Mouse (Mus musculus): Measurements from ENCODE around the gene Ipo11.

Gene Ipo11

DNA sequence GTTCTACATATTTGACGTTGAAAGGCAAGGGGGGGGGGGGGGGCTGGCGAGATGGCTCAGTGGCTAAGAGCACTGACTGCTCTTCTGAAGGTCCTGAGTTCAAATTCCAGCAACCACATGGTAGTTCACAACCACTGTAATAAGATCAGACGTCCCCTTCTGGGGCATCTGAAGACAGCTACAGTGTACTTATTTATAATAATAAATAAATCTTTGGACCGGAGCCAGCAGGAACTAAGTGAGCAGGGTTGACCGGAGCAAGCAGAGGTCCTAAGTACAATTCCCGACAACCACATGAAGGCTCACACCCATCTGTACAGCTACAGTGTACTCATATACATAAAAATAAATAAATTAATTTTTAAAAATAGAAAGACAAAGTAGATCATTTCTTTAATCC, 31.6 kb downstream of the Ipo11 start:
- CTCF ChIA-PET, result interaction anchor here (0.7 kb wide), 1 partner anchor 193 kb away, joined by 3 read pairs; no protein-coding TSS in a partner anchor

DNA sequence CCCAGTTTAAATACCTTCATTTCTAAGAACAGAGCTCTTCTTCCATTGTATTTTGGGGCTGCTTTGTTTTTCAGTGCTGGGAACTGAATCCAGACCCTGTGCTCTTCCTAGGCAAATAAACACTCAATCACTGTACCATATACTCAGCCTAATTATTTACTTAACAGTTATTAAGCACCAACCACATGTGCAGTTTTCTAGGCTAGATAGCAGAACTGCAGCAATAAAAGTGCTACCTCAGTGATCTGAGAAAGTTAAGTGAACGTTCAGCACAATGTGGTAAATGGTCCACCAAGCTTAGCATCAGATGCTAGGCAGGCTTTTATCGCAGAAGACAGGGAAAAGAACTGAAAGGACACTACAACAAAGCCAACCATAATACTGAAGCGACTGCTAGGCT, 32.1 kb downstream of the Ipo11 start:
- CTCF ChIA-PET, result interaction anchor here (0.7 kb wide), 1 partner anchor 193 kb away, joined by 3 read pairs; no protein-coding TSS in a partner anchor

DNA sequence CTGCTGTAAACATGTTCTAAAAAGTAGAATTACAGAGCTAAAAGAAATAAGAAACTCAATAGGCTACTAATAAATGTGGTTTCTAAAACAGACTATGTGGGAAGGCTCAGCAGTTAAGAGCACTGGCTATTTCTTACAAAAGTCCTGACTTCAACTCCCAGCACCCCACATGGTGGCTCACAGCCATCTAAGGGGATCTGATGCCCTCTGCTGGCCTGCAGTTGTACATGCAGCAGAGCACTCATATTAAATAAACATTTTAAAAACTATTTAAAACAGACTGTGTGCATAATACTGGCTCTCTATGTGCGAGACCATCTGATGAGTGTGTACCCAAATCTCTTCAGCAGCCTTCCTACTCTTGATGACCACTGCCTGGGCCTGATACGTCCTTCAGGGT, 42.5 kb downstream of the Ipo11 start:
- CTCF ChIA-PET, result no interaction called here

DNA sequence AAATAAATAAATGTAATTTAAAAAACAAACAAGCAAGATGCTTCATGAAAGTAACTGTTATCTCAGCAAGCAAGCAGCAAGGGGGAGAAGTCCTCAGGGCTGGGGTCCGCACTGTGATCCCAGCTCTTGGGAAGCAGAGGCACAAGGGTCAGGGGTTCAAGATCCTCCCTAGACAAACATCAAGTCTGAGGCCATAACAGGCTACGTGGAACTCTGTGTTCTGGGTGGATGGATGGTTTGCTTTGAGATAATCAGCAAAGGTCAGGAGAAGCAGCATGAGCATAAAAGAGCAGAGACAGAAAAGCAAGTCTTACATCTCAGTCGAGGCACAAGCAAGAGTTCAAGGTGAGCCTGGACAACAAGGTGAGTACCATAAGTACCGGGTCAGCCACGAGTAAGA, 43.1 kb downstream of the Ipo11 start:
- CTCF ChIA-PET, result no interaction called here

DNA sequence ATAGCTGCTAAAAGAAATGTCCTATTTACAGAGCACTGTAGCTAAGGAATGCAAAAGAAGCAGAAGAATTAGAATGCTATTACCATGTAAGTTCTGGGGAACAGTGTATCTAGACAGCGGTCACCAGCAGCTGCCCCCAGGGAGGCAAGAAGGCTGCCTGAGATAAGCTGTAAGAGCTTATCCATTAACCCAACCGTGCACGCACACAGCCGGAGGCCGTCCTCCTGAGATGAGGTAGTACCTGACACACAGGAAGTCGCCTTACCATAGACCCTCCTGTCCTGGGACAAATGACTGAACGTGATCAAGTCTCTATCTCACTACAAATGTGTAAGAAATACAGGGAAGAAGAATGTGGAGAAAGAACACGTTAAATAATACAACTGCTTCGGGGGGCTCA, 43.6 kb downstream of the Ipo11 start:
- CTCF ChIA-PET, result interaction anchor here (0.6 kb wide), 1 partner anchor 186 kb away, joined by 3 read pairs; no protein-coding TSS in a partner anchor

DNA sequence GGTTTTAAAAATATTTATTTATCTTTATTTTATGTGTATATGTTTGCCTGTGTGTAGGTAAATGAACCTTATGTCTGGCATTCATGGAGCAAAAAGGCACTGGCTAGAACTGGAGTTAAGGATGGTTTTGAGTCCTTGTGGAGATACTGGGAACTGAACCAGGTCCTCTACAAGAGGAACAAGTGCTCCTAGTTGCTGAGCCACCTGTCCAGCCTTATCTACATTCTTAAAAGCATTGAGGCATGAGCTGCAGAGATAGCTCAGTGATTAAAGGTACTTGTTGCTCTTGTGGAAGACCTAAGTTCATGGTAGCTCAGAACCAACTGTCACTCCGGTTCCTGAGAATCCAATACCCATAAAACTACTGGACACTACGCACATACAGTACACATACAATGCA, 49.4 kb downstream of the Ipo11 start:
- CTCF ChIA-PET, result no interaction called here

DNA sequence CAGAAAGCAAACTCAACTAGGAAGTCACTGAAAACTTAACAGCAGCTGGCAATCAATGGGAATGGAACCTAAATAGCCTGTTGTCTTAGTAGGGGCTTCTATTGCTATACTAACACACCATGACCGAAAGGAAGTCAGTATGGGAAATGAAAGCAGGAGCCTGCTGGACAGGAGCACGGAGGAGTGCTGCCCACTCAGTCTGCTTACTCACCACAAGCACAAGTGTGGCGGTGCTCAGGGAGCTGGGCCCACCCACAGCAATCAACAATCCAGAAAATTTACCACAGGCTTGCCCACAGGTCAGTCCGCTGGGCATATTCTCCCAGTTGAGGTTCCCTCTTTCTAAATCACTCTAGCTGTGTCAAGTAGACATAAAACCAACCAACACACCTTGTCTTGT, 52.5 kb downstream of the Ipo11 start:
- CTCF ChIA-PET, result interaction anchor here (0.6 kb wide), 1 partner anchor 61 kb away, joined by 21 read pairs; no protein-coding TSS in a partner anchor

DNA sequence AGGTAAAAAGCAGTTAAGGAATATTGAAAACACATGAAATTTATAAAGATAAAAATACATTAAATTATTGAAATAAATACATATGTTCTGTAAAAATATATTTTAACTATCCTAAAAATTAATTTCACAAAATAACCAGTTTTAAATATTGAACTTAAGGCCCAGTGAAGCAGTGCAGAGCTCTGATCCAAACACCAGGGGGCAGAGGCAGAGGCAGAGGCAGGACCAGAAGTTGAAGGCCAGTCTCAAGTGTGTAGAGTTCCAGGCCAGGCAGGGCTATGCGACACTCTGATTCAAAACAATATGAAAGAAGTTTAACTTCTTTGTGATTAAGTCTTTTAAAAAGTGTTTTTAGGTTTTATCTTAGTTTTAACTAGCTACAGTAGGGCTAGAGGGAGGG, 60.5 kb downstream of the Ipo11 start:
- CTCF ChIA-PET, result interaction anchor here (0.6 kb wide), 1 partner anchor 13 kb away, joined by 5 read pairs; no protein-coding TSS in a partner anchor

DNA sequence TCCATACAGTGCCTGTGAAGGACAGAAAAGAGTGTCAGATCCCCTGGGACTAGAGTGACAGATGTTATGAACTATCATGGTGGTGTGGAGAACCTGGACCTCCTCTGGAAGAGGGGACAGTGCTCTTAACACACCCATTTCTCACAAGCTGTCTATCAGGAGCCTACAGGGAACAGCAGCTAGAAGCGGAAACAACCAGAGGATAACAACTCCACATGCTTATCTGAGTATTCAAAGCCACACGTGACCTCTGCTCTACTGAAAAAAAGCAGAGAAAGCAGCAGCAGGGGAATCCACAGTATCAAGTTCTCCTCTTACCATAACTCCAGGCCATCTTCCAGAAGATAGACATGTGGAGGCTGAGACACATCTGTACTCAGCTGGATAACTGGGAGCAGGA, 71.2 kb downstream of the Ipo11 start:
- CTCF ChIA-PET, result no interaction called here

DNA sequence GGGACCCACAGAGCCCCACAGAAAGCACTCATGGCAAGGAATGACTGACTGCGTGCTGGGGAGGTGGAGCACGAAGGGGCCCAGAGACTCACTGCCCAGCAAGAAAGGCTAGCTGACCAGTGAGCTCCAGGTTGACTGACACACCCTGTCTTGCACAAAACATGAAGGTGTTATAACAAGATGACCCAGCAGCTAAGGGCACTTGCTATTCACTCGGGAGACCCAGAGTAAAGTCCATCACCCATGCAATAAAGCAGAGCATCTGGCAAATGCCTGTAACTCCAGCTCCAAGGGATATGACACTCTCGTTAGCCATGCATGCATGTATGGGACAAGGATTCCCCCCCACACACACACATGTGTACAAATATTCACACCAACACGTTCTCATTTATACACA, 78.0 kb downstream of the Ipo11 start:
- CTCF ChIA-PET, result no interaction called here

DNA sequence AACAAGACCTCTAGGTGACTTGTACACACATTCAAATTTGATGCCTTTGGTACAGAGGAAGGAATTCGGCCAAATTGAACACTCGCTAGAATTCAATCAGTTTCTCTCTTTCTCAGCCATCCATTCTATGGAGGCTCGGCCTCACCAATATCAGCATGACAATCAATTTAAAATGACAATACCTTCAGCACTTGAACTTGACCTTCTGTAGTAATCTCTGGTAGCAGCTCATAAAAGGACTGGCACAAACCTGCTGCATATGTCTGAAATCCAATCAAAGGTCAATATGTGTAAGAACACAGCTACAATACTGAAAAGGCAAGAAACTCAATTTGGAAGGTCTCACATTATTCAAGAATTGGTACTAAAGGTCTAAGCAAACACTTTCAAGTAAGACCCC, 80.2 kb downstream of the Ipo11 start:
- CTCF ChIA-PET, result no interaction called here

DNA sequence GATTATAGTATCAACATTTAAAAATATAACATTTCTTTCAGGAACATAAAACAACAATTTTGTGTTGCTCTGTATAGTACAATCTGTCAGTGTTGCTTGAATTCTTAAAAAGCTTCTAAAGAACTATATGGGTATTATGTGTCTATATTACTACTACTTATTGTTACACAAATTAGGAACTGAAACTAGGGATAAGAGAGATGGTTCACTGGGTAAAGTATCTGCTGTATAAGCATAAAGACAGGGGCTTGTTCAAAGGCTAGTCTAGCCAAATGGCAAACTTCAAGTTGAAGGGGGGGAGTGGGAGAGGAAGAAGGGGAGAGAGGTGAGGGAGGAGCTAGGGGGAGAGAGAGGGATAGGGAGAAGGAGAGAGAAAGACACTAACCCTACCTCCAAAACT, 89.2 kb downstream of the Ipo11 start:
- CTCF ChIA-PET, result no interaction called here

DNA sequence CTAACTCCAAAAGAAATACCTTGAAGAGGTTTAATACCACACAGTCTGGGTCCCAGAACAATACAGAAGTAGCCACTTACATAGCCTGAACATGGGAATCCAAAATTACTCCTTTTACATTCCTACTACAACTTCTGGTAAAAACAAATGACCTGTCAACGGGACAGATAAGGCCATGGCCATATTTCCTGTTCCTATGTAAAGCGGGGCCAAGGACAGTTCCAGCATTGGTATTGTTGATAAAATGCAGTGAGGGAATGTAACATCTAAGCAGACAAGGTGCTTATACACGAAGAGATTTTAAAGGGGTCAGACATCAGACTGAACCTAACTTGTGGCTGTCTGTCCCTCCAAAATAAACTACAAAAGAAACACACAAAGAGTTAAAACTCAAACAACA, 91.8 kb downstream of the Ipo11 start:
- CTCF ChIA-PET, result no interaction called here

DNA sequence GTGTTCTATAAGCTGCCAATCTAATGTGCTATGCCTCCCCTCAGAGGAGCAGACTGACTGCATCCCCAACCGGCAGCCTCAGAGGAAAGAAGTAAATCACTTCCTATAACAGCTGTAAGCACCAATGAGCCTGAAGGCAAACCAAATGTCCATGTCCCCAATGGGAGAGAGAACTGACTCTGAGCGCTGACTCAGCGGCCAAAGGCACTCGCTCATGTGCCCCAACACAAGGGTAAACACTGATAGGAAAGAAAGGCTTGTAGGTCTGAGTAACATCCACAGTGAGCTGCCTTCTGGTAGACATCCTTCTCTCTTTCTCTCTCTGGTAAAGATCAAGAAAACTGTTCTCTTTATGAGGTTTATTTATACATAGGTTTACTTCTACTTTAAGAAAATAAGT, 94.2 kb downstream of the Ipo11 start:
- CTCF ChIA-PET, result no interaction called here

DNA sequence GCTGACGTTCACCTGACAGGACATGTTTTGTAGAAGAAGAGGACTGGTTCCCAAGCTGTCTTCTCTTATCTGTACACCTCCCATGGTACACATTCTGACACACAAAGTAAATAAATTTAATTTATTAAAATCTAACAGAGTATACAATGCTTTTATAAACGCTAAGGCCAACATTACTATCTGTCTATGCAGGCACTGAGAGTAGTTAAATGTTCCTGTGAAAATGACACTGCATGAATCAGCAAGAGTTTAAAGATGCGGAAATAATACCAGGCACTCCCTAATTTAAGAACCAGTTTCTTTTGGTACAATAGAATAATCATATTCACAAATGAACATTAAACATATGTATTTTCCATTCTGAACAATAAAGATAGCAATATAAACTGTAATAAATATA, 98.0 kb downstream of the Ipo11 start:
- CTCF ChIA-PET, result interaction anchor here (0.9 kb wide), 1 partner anchor 14 kb away, joined by 3 read pairs; no protein-coding TSS in a partner anchor

DNA sequence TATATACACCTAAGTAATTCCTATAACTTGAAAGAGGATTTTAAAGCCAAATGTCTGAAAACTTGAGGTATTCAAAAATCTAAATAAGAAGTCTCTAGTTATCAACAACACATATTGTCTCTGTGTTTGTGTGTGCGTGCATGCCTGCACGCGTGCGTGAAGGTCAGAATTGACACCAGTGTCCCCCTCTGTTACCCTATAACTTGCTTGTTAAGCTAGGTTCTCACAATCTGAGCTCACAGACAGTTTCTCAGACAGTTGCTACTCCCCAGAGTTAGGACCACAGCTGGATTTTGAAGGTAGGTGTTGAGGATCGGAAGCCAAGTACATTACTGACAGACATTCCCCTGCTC, 100.3 kb downstream of the Ipo11 start:
- CTCF ChIA-PET, result no interaction called here

DNA sequence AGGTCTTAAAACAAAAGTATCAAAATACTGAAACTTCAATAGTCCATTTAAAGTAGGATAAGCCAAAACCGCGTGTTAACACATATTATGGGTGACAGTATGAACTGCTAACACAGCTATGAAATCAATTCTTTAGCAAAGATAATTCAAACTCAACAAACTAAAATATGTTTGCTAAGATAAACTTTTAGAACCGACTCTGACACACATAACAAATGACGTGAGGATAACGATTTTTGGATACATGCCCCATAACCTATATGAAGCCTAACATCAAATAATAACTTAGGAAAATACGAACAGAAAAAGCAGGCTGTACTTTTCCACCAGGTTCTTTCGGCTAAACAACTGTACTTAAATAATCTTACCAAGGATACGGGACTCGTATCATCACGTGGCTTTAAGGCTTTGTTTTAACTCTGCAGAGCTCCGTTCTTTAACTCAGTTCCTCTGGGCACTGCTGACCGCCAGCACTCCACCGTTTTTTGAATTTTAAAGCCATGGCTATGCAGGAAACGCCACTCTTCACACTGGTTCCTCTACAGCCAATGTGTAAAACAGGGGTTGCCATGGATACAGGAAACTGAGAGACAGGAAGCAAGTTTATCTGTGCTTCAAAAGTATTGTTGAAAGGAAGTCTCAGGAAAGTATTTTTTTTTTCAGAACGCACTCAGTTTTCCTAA, 100.8 kb downstream of the Ipo11 start:
- CTCF ChIA-PET, result no interaction called here

DNA sequence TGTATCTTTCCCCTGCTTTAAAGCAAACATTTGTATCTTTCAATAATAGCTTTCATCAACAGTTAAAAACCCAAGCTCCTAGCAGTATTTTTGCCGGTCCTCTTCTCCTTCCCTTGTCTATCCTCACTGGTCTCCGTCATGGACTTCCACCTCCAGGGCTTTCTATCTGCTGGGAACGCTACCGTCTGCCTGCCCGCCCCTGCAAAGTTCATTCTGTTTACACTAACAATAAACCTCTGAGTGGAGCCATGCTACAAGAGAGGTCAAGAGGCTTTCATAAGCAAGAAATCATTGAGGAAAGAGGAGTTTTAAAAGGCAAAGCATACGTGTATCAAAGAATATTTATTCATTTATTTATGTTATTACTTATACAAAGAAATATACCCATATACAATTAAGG, 106.7 kb downstream of the Ipo11 start:
- CTCF ChIA-PET, result no interaction called here

DNA sequence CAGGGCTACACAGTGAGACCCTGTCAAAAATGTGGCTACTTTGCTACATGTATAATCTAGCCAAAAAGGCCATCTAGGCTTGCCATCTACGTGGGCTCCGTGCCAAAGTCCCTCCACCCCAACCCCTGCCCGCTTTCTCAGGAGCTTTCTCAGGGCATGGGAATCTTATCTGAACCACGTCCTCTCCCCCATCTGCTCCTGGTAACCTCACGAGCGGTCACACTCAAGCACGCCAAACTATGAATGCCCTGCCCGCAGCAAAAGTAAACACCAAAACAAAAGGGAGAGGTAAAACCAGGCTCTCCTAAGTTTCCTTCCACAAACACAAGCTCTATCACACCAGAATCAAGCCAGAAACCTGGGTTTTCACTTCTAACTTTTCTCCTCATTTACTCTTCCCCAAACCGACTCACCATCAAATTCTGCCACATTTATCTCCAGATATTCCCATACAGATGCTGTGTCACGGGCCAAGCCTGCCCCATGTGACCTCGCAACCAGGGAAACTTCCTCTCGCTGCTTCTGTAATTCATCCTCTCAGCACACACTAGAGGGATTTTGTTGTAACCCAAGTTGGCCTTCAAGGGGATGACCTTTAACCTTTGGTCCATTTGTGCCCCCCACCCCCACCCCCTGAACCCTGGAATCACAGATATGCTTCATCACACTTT, 107.3 kb downstream of the Ipo11 start:
- CTCF ChIA-PET, result no interaction called here

DNA sequence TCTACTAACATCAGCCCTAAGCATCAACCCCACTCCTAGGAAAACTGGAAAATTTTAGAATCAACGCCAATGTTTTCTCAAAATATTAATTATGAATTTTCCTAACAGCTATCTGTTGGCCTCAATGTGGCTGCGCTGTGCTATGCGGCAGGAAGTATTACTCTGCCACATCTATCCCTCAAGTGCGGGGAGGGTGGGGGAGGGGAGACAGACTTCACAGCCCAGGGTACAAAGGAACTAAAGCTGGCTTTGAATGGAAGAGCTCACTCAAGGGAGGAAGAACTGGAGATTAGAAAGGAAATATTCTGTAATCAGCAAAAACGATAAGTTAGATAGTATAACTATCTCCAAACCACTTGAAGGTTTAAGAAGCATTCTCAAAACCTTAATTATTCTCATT, 111.1 kb downstream of the Ipo11 start:
- CTCF ChIA-PET, result no interaction called here

DNA sequence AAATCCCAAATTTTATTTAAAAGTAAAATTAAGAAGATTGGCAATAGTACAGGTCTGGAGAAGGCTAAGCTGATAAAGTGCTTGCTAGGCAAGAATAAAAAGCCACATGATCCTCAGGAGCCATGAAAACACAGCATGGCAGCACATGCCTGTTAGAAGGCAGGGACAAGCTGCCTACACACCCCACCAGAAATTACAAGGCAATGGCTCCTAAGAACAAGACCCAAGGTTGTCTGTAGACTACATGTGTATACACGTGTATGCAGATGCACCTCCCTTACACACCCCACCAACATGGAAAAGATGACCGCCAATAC, 112.9 kb downstream of the Ipo11 start:
- CTCF ChIA-PET, result no interaction called here

DNA sequence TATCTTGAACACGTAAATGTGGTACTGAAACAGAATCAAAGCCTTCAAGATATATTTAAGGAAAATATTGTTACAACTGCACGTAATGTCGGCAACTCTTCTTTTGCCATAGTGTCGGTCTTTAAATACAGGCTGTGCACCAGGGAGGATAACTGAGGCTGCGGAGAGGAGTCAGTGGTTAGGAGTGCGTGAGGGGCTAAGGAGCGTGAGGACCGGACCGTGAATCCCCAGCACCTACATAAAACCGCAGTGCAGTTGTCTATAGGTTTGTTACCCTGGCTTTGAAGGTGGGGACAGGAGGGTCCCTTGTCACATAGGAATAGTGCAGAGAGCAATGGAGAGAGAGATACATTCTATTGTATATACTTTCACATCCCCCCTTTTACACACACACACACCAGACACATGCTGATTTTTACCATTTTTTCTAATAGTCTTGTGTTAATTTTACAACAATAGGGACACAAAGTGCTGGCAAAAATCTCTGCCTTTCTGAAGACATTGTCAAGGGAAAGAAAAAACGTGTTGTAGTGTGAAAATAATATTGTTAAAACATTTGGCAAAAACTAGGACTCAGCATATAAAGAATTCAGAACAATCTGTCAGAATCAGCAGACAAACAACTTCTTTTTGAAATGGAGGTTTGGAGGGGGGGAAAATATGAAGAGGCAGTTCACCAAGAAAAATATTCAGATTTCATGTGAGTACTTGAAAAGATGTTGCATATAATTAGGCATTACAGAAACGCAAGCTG, 113.5 kb downstream of the Ipo11 start:
- CTCF ChIA-PET, result no interaction called here

DNA sequence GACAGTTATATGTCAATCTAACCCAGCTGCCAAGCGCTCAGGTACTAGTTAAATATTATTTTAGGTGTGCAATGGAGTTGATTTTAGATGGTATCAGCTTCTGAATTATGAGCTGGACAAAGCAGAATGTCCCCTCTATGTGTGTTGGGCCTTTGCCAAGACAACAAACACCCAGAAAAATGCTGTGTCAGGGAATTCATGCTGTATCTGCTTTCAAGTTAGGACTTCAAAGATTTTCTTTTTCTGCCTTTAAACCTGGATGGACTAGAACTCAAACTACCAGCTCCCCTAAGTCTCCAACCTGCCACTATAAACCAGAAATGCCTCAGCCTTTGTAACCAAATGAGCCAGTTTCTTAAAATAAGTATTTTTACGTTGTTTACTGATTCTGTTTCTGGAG, 116.6 kb downstream of the Ipo11 start:
- CTCF ChIA-PET, result no interaction called here

Measured in spleen, embryonic (tissue).